Mouse (Mus musculus) embryonic facial prominence, embryonic 15.5 days (tissue): Measurements from ENCODE around the gene Slc25a27. TPM values are rescaled to one million over a fixed set of nuclear protein-coding genes. Genes with fewer than 3 reads are reported as not detected.

ENCODE experiments used
- ATAC-seq: fragments of 200-750 bp; cut with Nextera tagmentation; 2 replicates; pipeline ENCODE4 v1.8.0; 2017; ENCODE audit warnings: low read depth, moderate TSS enrichment; ENCODE audit not compliant: insufficient number of reproducible peaks, low FRiP score, low TSS enrichment
- H3K27ac ChIP-seq: fragments of 300-500 bp; sonication (generic); replicated peaks from 2 replicates; pipeline ENCODE4 v1.5.1; 2015; ENCODE audit warnings: mild to moderate bottlenecking, inconsistent platforms
- H3K27me3 ChIP-seq: fragments of 300-500 bp; sonication (generic); 2 replicates; pipeline ENCODE4 v1.6.1; 2015; ENCODE audit warnings: inconsistent platforms
- H3K36me3 ChIP-seq: fragments of 300-500 bp; sonication (generic); 2 replicates; pipeline ENCODE4 v1.6.1; 2015; ENCODE audit warnings: mild to moderate bottlenecking, inconsistent platforms
- H3K4me1 ChIP-seq: fragments of 300-500 bp; sonication (generic); 2 replicates; pipeline ENCODE4 v1.6.1; 2015; ENCODE audit warnings: inconsistent platforms
- H3K4me2 ChIP-seq: fragments of 300-500 bp; sonication (generic); replicated peaks from 2 replicates; pipeline ENCODE4 v1.6.1; 2015; ENCODE audit warnings: mild to moderate bottlenecking, inconsistent platforms
- H3K4me3 ChIP-seq: fragments of 300-500 bp; sonication (generic); replicated peaks from 2 replicates; pipeline ENCODE4 v1.5.1; 2015; ENCODE audit warnings: mild to moderate bottlenecking, inconsistent platforms
- H3K9ac ChIP-seq: fragments of 300-500 bp; sonication (generic); 2 replicates; pipeline ENCODE4 v1.6.1; 2015; ENCODE audit warnings: inconsistent platforms
- H3K9me3 ChIP-seq: fragments of 300-500 bp; sonication (generic); replicated peaks from 2 replicates; pipeline ENCODE4 v1.6.1; 2016; ENCODE audit warnings: inconsistent platforms
- WGBS: fragments of 180-500 bp; shearing (Covaris S2); methylation state at CpG from one replicate; pipeline ENCODE4 v1.1.7; 2015; 5-methylcytosine and 5-hydroxymethylcytosine counted together
- polyA plus RNA-seq: library from polyadenylated mRNA; unstranded; fragments of >200 nt; fragmentation: Nextera tagmentation; extraction: Ambion mirVana; gene quantifications from 2 replicates; pipeline ENCODE4 v1.2.1, GENCODE M21; 2015

Slc25a27 gene
- polyA plus RNA-seq, 1 experiment from 2014 or later, result 38.8 TPM

- peaks cover 29% of the 10 kb centered on the region for H3K36me3 ChIP-seq
Observed at GRCm38 (mm10) chr17:43645136-43645535, 21.9 kb downstream of the Slc25a27 start.

GRCm38 (mm10) chr17:43644375-43644774 lies 22.6 kb downstream of the Slc25a27 start:
- Histone ChIP-seq H3K9ac (no peak overlapping the region), H3K4me1 (no peaks in the 10 kb centered on the region), H3K9me3 (no peaks in the 10 kb centered on the region), H3K36me3 (peaks cover 29% of the 10 kb centered on the region), H3K27ac (0 out of 2 replicates have a peak overlapping the region, but pooled peaks have one; percentile 5), H3K4me3 (no peak overlapping the region), H3K27me3 (no peaks in the 10 kb centered on the region), H3K4me2 (no peak overlapping the region)
- 44% methylated on average over 7 of the region's 7 CpGs for WGBS
- ATAC-seq, result no peak

More at GRCm38 (mm10) chr17:43645136-43645535, 21.9 kb downstream of the Slc25a27 start:
- no peak for ATAC-seq
- Histone ChIP-seq H3K4me2 (no peak overlapping the region), H3K27ac (no peak overlapping the region), H3K27me3 (no peaks in the 10 kb centered on the region), H3K9me3 (no peaks in the 10 kb centered on the region), H3K4me3 (no peak overlapping the region), H3K9ac (no peak overlapping the region), H3K4me1 (no peaks in the 10 kb centered on the region)
- 75% methylated on average over 3 of the region's 3 CpGs for WGBS

- Histone ChIP-seq H3K9me3 (no peaks in the 10 kb centered on the region), H3K4me1 (no peaks in the 10 kb centered on the region), H3K4me3 (no peak overlapping the region), H3K9ac (no peak overlapping the region), H3K27me3 (no peaks in the 10 kb centered on the region), H3K27ac (no peak overlapping the region), H3K36me3 (peaks cover 27% of the 10 kb centered on the region), H3K4me2 (no peak overlapping the region)
- no peak for ATAC-seq
- 83% methylated on average over 7 of the region's 7 CpGs for WGBS
Observed at GRCm38 (mm10) chr17:43643191-43643590, 23.8 kb downstream of the Slc25a27 start.

GRCm38 (mm10) chr17:43640825-43641224 lies 26.2 kb downstream of the Slc25a27 start:
- 76% methylated on average over 1 of the region's 1 CpGs for WGBS
- Histone ChIP-seq H3K27ac (no peak overlapping the region), H3K9ac (no peak overlapping the region), H3K4me1 (no peaks in the 10 kb centered on the region), H3K36me3 (peaks cover 22% of the 10 kb centered on the region), H3K4me3 (no peak overlapping the region), H3K9me3 (no peaks in the 10 kb centered on the region), H3K27me3 (no peaks in the 10 kb centered on the region), H3K4me2 (no peak overlapping the region)
- ATAC-seq, result no peak

- H3K27ac ChIP-seq, result no peak overlapping the region
- no peaks in the 10 kb centered on the region for H3K4me1 ChIP-seq
- H3K9ac ChIP-seq, result no peak overlapping the region
- 0 out of 2 replicates have a peak, but pooled peaks cover 7% of the 10 kb centered on the region for H3K36me3 ChIP-seq
- no peaks in the 10 kb centered on the region for H3K27me3 ChIP-seq
- H3K9me3 ChIP-seq, result no peaks in the 10 kb centered on the region
- no peak overlapping the region for H3K4me2 ChIP-seq
- no peak overlapping the region for H3K4me3 ChIP-seq
- no peak for ATAC-seq
- 93% methylated on average over 4 of the region's 4 CpGs for WGBS
Observed at GRCm38 (mm10) chr17:43637146-43637545, 29.9 kb downstream of the Slc25a27 start.

GRCm38 (mm10) chr17:43630427-43630760 lies 36.6 kb downstream of the Slc25a27 start:
- H3K9ac ChIP-seq, result 0 out of 2 replicates have a peak overlapping the region, but pooled peaks have one; percentile 5
- 39% methylated on average over 13 of the region's 13 CpGs for WGBS
- H3K27ac ChIP-seq, result no peak overlapping the region
- peaks cover 38% of the 10 kb centered on the region for H3K27me3 ChIP-seq
- no peaks in the 10 kb centered on the region for H3K9me3 ChIP-seq
- H3K4me3 ChIP-seq, result peak overlapping the region; percentile 38
- no peak; the same call in 1 of the 2 replicates for ATAC-seq
- peaks cover 15% of the 10 kb centered on the region for H3K4me1 ChIP-seq
- H3K4me2 ChIP-seq, result peak overlapping the region; percentile 63
- H3K36me3 ChIP-seq, result no peaks in the 10 kb centered on the region

- H3K4me2 ChIP-seq, result peak within 1 kb of the TSS; percentile 63
- H3K4me1 ChIP-seq, result peaks cover 15% of the 10 kb centered on the region
- ATAC-seq, result 0 out of 2 replicates have a peak, but pooled peaks have one; percentile 29
- H3K9me3 ChIP-seq, result no peaks in the 10 kb centered on the region
- no peak within 1 kb of the TSS for H3K27ac ChIP-seq
- H3K4me3 ChIP-seq, result peak within 1 kb of the TSS; percentile 38
- H3K36me3 ChIP-seq, result no peaks in the 10 kb centered on the region
- H3K27me3 ChIP-seq, result peaks cover 38% of the 10 kb centered on the region
- peak within 1 kb of the TSS; percentile 5; the same call in 1 of the 2 replicates for H3K9ac ChIP-seq
- 2% methylated on average over 82 of the region's 83 CpGs for WGBS
Observed at GRCm38 (mm10) chr17:43629496-43630426, 37.3 kb downstream of the Slc25a27 start, which contains the start of gene Tdrd6. Tdrd6 (minus strand) TSS chr17:43630299.

GRCm38 (mm10) chr17:43629026-43629495 lies 38.0 kb downstream of the Slc25a27 start:
- peak overlapping the region; percentile 63 for H3K4me2 ChIP-seq
- H3K9ac ChIP-seq, result no peak overlapping the region

GRCm38 (mm10) chr17:43628246-43628645 lies 38.8 kb downstream of the Slc25a27 start:
- Histone ChIP-seq H3K9me3 (no peaks in the 10 kb centered on the region), H3K4me1 (peaks cover 15% of the 10 kb centered on the region), H3K36me3 (no peaks in the 10 kb centered on the region), H3K27me3 (peaks cover 38% of the 10 kb centered on the region), H3K9ac (no peak overlapping the region), H3K27ac (no peak overlapping the region), H3K4me2 (no peak overlapping the region), H3K4me3 (no peak overlapping the region)
- 89% methylated on average over 10 of the region's 10 CpGs for WGBS
- ATAC-seq, result no peak

More at GRCm38 (mm10) chr17:43629026-43629495, 38.0 kb downstream of the Slc25a27 start:
- Histone ChIP-seq H3K36me3 (no peaks in the 10 kb centered on the region), H3K4me3 (peak overlapping the region; percentile 38), H3K27ac (no peak overlapping the region), H3K27me3 (peaks cover 38% of the 10 kb centered on the region), H3K9me3 (no peaks in the 10 kb centered on the region), H3K4me1 (peaks cover 15% of the 10 kb centered on the region)
- WGBS, result 21% methylated on average over 24 of the region's 24 CpGs
- ATAC-seq, result no peak

GRCm38 (mm10) chr17:43622076-43622475 lies 44.9 kb downstream of the Slc25a27 start:
- Histone ChIP-seq H3K9ac (no peak overlapping the region), H3K4me2 (no peak overlapping the region), H3K4me3 (no peak overlapping the region), H3K27ac (no peak overlapping the region), H3K36me3 (no peaks in the 10 kb centered on the region), H3K27me3 (0 out of 2 replicates have a peak, but pooled peaks cover 2% of the 10 kb centered on the region), H3K4me1 (no peaks in the 10 kb centered on the region), H3K9me3 (no peaks in the 10 kb centered on the region)
- WGBS, result 85% methylated on average over 10 of the region's 10 CpGs
- no peak for ATAC-seq

- Histone ChIP-seq H3K27ac (no peak overlapping the region), H3K4me2 (no peak overlapping the region), H3K27me3 (no peaks in the 10 kb centered on the region), H3K4me1 (no peaks in the 10 kb centered on the region), H3K9ac (no peak overlapping the region), H3K9me3 (no peaks in the 10 kb centered on the region), H3K36me3 (no peaks in the 10 kb centered on the region), H3K4me3 (no peak overlapping the region)
- 81% methylated on average over 9 of the region's 9 CpGs for WGBS
- no peak for ATAC-seq
Observed at GRCm38 (mm10) chr17:43619156-43619555, 47.9 kb downstream of the Slc25a27 start.
